Mouse (Mus musculus) C2C12 (cell line): ENCODE measurements around the gene Slc25a38.

Experiments
- CEBPB ChIP-seq: IDR thresholded peaks from one replicate; pipeline ENCODE4 v1.6.1; 2011; ENCODE audit warnings: low read depth, mild to moderate bottlenecking, control low read depth, moderate library complexity
- CTCF ChIP-seq: IDR thresholded peaks from one replicate; pipeline ENCODE4 v1.5.1; 2011; ENCODE audit not compliant: control insufficient read depth, insufficient read depth, insufficient read length
- FOSL1 ChIP-seq: IDR thresholded peaks from one replicate; pipeline ENCODE4 v1.8.0; 2011; ENCODE audit warnings: mild to moderate bottlenecking, low read length; ENCODE audit not compliant: poor library complexity, insufficient read depth, severe bottlenecking
- MAX ChIP-seq: IDR thresholded peaks from one replicate; pipeline ENCODE4 v1.6.1; 2011; ENCODE audit warnings: mild to moderate bottlenecking, control low read depth
- MYOG ChIP-seq: IDR thresholded peaks from one replicate; pipeline ENCODE4 v1.6.1; 2011; ENCODE audit not compliant: control insufficient read depth, insufficient read length; ENCODE audit errors: extremely low read depth
- USF1 ChIP-seq: IDR thresholded peaks from one replicate; pipeline ENCODE4 v1.6.1; 2011; ENCODE audit warnings: low read depth, mild to moderate bottlenecking, control low read depth, moderate library complexity

DNA sequence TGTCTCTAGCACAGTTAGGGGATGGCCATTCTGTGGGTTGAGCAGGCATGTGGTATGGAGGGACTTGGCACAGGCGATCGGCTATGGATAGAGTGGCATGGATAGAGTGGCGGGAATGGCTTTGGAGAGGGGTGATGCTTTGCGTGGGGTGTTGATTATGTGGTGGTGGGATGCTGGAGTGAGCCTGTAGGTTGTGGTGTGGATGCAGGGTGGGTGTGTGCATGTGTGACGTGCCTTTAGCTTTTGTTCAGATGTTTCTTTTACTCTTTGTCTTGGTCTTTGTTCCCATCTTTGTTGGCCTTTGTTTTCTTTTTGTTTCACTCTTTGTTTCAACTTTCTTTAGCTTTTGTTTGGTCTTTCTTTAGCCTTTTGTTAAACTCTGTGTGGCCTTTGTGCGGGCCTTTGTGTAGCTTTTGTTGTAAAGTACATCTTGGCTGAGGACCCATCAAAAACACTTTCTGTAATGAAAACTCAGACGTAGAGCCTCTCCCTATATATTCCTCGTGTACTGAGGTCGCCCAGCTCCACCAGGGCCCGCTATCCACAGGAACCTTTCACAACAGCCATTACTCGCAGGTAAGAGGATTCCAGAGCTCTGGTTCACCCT, 39.2 kb downstream of the Slc25a38 start, which contains the start of gene Mobp:
- TF ChIP-seq CTCF = no peak
- TF ChIP-seq MYOG = no peak
- TF ChIP-seq MAX = no peak
- no peak for TF ChIP-seq USF1
- no peak for TF ChIP-seq CEBPB
- no peak for TF ChIP-seq FOSL1
